Mouse (Mus musculus) forelimb bud, embryonic 11.5 days (tissue): ENCODE results near the gene Ctnna3.
"Not testable (repeated sequence)": the region's sequence is repeated elsewhere in the genome, so short reads cannot be mapped to it uniquely, and the experiment has no call there.

Experiments used
- DNase-seq: peaks from one replicate; pipeline ENCODE4 v3.0.0-alpha.2; 2012; ENCODE audit warnings: low read depth, low spot score

The Ctnna3 gene

GRCm38 (mm10) chr10:64876506-64876905, 1446.6 kb downstream of the Ctnna3 start:
- DNase-seq = no peak

- DNase-seq = no peak
Measured at GRCm38 (mm10) chr10:64879860-64880259, 1450.0 kb downstream of the Ctnna3 start.

- no peak for DNase-seq
Measured at GRCm38 (mm10) chr10:64886946-64887345, 1457.0 kb downstream of the Ctnna3 start.

- DNase-seq = no peak
Measured at GRCm38 (mm10) chr10:64892458-64892857, 1462.6 kb downstream of the Ctnna3 start.

DNA sequence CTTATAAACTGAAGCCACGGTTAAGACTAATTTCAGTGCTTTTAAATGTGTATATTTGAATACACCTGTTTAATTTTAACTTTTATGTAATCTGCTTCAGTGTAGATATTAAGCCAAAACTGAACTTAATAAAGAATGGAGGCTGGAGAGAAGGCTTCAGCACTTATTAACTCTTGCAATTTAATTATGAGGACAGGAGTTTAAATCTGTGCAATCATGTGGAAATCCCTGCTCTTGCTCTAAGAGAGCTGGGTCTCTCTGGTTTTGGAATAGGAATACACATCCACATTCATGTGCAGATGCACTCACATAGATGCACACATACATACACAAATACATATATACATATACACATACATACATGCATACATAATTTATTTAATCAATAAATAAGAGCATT, 1468.8 kb downstream of the Ctnna3 start:
- no peak for DNase-seq

GRCm38 (mm10) chr10:64901726-64902125, 1471.8 kb downstream of the Ctnna3 start:
- DNase-seq = no peak

DNA sequence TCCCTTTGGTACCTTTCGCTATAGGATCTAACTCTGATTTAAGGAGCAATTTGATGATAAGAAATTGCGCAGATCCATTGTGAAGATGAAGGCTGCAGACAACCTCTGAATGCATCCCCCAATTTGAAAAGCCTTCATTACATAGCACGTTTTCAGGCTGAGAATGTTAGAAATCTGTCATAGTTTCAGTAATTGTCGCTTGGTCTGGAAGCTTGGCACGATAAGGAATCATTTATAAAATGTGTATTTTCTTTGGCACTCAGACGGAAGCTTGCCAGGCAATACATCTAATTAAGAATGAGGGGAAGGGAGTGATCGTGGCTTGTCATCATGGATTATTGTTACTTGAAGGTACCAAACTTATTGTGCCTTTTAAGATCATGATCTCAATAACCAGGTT, 1511.1 kb downstream of the Ctnna3 start:
- no peak for DNase-seq

- DNase-seq = no peak
Measured at GRCm38 (mm10) chr10:64958391-64958790, 1528.5 kb downstream of the Ctnna3 start.

- DNase-seq = no peak
Measured at GRCm38 (mm10) chr10:64992871-64993270, 1563.0 kb downstream of the Ctnna3 start.

GRCm38 (mm10) chr10:65013525-65013924, 1583.6 kb downstream of the Ctnna3 start:
- DNase-seq = no peak

DNA sequence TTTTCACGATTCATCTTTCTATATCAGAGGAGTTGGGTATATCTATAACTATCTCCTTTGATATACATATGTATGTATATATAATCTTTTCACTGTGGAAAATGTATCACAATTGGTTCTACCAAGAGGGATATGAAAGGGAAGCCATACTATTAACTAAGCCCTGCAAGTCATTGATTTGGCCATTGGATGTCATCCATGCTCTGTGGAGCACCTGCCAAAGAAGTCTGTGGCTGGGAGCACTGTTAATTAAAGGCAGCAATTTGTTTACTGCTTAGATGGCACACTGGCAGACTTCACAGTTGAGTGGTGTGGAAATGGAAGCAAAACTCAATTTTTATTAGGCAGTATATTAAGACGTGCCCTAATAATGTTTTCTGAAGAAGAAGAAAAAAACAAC, 1592.8 kb downstream of the Ctnna3 start:
- no peak for DNase-seq

DNA sequence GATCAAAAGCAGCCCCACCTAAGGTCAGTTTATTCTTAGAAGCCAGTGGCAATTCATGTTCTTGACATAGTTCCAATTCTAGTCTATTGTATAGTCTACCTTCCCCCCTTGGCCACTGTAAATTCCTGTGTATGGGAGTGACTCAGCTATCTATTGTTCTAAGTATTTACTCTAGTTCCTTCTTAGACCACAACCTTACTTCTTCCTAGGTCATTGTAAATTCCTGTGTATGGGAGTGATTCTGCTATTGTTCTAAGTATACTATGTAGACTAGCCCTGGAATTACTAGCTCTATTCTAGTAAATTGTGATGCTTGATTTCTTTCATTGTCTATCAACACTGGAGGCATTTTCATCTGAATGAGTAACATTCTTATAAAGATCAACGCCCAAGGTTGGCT, 1603.6 kb downstream of the Ctnna3 start:
- DNase-seq = not testable (repeated sequence)
